23 mouse cellular contexts compared by ENCODE assay signal in the genomic region with DNA sequence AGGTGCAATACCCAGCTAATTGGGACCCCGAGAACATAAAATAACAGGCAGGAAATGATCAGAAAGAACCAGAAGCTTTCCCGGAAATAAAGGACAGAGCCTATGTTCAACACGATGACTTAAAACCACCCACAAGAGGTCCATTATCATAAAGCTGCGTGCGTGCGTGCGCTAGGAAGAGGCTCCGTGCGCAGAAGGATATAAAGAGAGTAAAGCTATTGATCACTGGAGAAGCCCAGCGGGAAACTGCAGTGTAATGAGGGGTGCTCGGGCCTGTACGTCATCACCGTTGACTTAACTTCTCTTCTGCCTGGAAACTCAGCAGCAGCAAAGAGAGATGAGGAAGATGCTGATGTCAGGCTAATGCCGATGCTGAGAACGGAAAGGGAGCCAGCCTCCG.
DNase-seq lines count a peak whose midpoint lies in the region; ATAC-seq and TF ChIP-seq lines count a peak whose summit lies in the region.
"Had no signal": no experiment of that assay in that cellular context is flagged by ENCODE, and none has a peak within 500 bp of the region (broad histone marks: within the 10 kb centered on the region; RNA-seq: fewer than 3 reads in every experiment).

No protein-coding gene starts in this region.

- H3K4me2 ChIP-seq in forebrain, embryonic 15.5 days (replicated peaks): no peak overlapping the region
- H3K4me2 ChIP-seq in neural tube, embryonic 13.5 days: 0 out of 2 replicates have a peak overlapping the region, but pooled peaks have one; percentile 23
- no peak overlapping the region for H3K4me2 ChIP-seq in midbrain, embryonic 11.5 days
- H3K4me2 ChIP-seq in neural tube, embryonic 15.5 days: peak overlapping the region; percentile 41
- H3K4me2 ChIP-seq: limb, embryonic 12.5 days; liver, embryonic 11.5 days; midbrain, embryonic 12.5 days; stomach, embryonic 15.5 days had no signal

- TF ChIP-seq CTCF in layer of hippocampus, adult 2 months (conservative IDR thresholded peaks at IDR 0.05): no peak

- 79% methylated on average over 16 of the region's 16 CpGs for WGBS in forebrain, embryonic 10.5 days
- 42% methylated on average over 16 of the region's 16 CpGs for WGBS in forebrain, embryonic 15.5 days
- WGBS in neural tube, embryonic 13.5 days: 33% methylated on average over 16 of the region's 16 CpGs
- WGBS in midbrain, embryonic 11.5 days: 80% methylated on average over 16 of the region's 16 CpGs
- WGBS in neural tube, embryonic 15.5 days: 36% methylated on average over 16 of the region's 16 CpGs

- H3K4me1 ChIP-seq in forebrain, embryonic 10.5 days: peaks cover 35% of the 10 kb centered on the region
- H3K4me1 ChIP-seq in forebrain, embryonic 15.5 days: peaks cover 25% of the 10 kb centered on the region
- peaks cover 15% of the 10 kb centered on the region for H3K4me1 ChIP-seq in neural tube, embryonic 13.5 days (replicated peaks)
- no peaks in the 10 kb centered on the region for H3K4me1 ChIP-seq in midbrain, embryonic 11.5 days (ENCODE audit: control insufficient read depth, insufficient read depth, low read length)
- H3K4me1 ChIP-seq in neural tube, embryonic 15.5 days: peaks cover 15% of the 10 kb centered on the region

- no peak for DNase-seq in forebrain, embryonic 10.5 days (ENCODE audit: extremely low spot score, low spot score)
- DNase-seq in neural tube, embryonic 10.5 days (ENCODE audit: extremely low spot score, low spot score): no peak
- DNase-seq in midbrain, embryonic 11.5 days (ENCODE audit: low spot score, missing footprints): peak; percentile 84
- DNase-seq in layer of hippocampus, adult 2 months (ENCODE audit: low spot score in 2 of 2): no peak
- DNase-seq: adrenal gland, postnatal 10 days; cerebellum, adult 8-10 months; cerebellum, postnatal 36 days; embryo, embryonic 11 days; gastrocnemius, postnatal 14 days; kidney, adult 18-20 months; layer of hippocampus, postnatal 36 days; liver, postnatal 0 days; thymus, postnatal 36 days had no signal

- ATAC-seq in forebrain, embryonic 15.5 days (replicated peaks): no peak
- ATAC-seq in neural tube, embryonic 13.5 days (ENCODE audit: low read depth): peak; percentile 53; the same call in 1 of the 2 replicates
- ATAC-seq in midbrain, embryonic 11.5 days (ENCODE audit: low FRiP score): no peak
- peak; percentile 48; the same call in 1 of the 2 replicates for ATAC-seq in neural tube, embryonic 15.5 days (ENCODE audit: low FRiP score)
- ATAC-seq in cerebellum, adult (ENCODE audit: insufficient number of reproducible peaks, low FRiP score, low TSS enrichment): no peak
- ATAC-seq: inflammation-experienced regulatory T-cells, adult 6 months; liver, postnatal 0 days; lung, postnatal 0 days had no signal

- no peaks in the 10 kb centered on the region for H3K9me3 ChIP-seq in forebrain, embryonic 10.5 days
- no peaks in the 10 kb centered on the region for H3K9me3 ChIP-seq in forebrain, embryonic 15.5 days
- no peaks in the 10 kb centered on the region for H3K9me3 ChIP-seq in neural tube, embryonic 13.5 days
- no peaks in the 10 kb centered on the region for H3K9me3 ChIP-seq in midbrain, embryonic 11.5 days (ENCODE audit: control insufficient read depth, low read length)
- no peaks in the 10 kb centered on the region for H3K9me3 ChIP-seq in neural tube, embryonic 15.5 days (replicated peaks)
- H3K9me3 ChIP-seq: limb, embryonic 12.5 days; midbrain, embryonic 12.5 days; stomach, embryonic 15.5 days had no signal

- no peaks in the 10 kb centered on the region for H3K36me3 ChIP-seq in forebrain, embryonic 10.5 days (replicated peaks)
- no peaks in the 10 kb centered on the region for H3K36me3 ChIP-seq in forebrain, embryonic 15.5 days
- no peaks in the 10 kb centered on the region for H3K36me3 ChIP-seq in neural tube, embryonic 13.5 days
- H3K36me3 ChIP-seq in midbrain, embryonic 11.5 days (ENCODE audit: control insufficient read depth, insufficient read depth, low read length): no peaks in the 10 kb centered on the region
- H3K36me3 ChIP-seq in neural tube, embryonic 15.5 days: no peaks in the 10 kb centered on the region
- H3K36me3 ChIP-seq: limb, embryonic 12.5 days; midbrain, embryonic 12.5 days; stomach, embryonic 15.5 days had no signal

- no peak overlapping the region for H3K4me3 ChIP-seq in forebrain, embryonic 10.5 days
- no peak overlapping the region for H3K4me3 ChIP-seq in forebrain, embryonic 15.5 days
- no peak overlapping the region for H3K4me3 ChIP-seq in neural tube, embryonic 13.5 days
- no peak overlapping the region for H3K4me3 ChIP-seq in midbrain, embryonic 11.5 days (ENCODE audit: low read depth, low read length)
- 0 out of 2 replicates have a peak overlapping the region, but pooled peaks have one; percentile 9 for H3K4me3 ChIP-seq in neural tube, embryonic 15.5 days (replicated peaks)
- no peak overlapping the region for H3K4me3 ChIP-seq in layer of hippocampus, adult 2 months
- H3K4me3 ChIP-seq: limb, embryonic 12.5 days; midbrain, embryonic 12.5 days; stomach, embryonic 15.5 days had no signal

- H3K9ac ChIP-seq in forebrain, embryonic 15.5 days (replicated peaks): no peak overlapping the region
- no peak overlapping the region for H3K9ac ChIP-seq in neural tube, embryonic 13.5 days
- H3K9ac ChIP-seq in midbrain, embryonic 11.5 days (ENCODE audit: low read length): no peak overlapping the region
- no peak overlapping the region for H3K9ac ChIP-seq in neural tube, embryonic 15.5 days (replicated peaks)
- H3K9ac ChIP-seq: limb, embryonic 12.5 days; liver, postnatal 0 days; midbrain, embryonic 12.5 days; stomach, embryonic 15.5 days had no signal

- H3K27me3 ChIP-seq in forebrain, embryonic 10.5 days (ENCODE audit: poor library complexity, severe bottlenecking): no peaks in the 10 kb centered on the region
- H3K27me3 ChIP-seq in forebrain, embryonic 15.5 days: no peaks in the 10 kb centered on the region
- no peaks in the 10 kb centered on the region for H3K27me3 ChIP-seq in neural tube, embryonic 13.5 days
- no peaks in the 10 kb centered on the region for H3K27me3 ChIP-seq in midbrain, embryonic 11.5 days (ENCODE audit: control insufficient read depth, insufficient read depth, low read length)
- no peaks in the 10 kb centered on the region for H3K27me3 ChIP-seq in neural tube, embryonic 15.5 days (replicated peaks)
- H3K27me3 ChIP-seq: limb, embryonic 12.5 days; midbrain, embryonic 12.5 days; stomach, embryonic 15.5 days had no signal

- H3K27ac ChIP-seq in forebrain, embryonic 10.5 days: peak overlapping the region; percentile 74
- no peak overlapping the region for H3K27ac ChIP-seq in forebrain, embryonic 15.5 days (replicated peaks)
- no peak overlapping the region; the same call in 1 of the 2 replicates for H3K27ac ChIP-seq in neural tube, embryonic 13.5 days (replicated peaks)
- H3K27ac ChIP-seq in midbrain, embryonic 11.5 days (ENCODE audit: low read depth, low read length): no peak overlapping the region
- peak overlapping the region; percentile 60; the same call in 1 of the 2 replicates for H3K27ac ChIP-seq in neural tube, embryonic 15.5 days (replicated peaks)
- H3K27ac ChIP-seq in layer of hippocampus, adult 2 months: no peak overlapping the region
- H3K27ac ChIP-seq: limb, embryonic 12.5 days; midbrain, embryonic 12.5 days; stomach, embryonic 15.5 days had no signal

Comparison
In these comparisons a context has a peak if more than half of its experiments do, and no peak if none do; other contexts are left out.
1. H3K27ac ChIP-seq: peak in forebrain, embryonic 10.5 days (single experiment) and neural tube, embryonic 15.5 days (single experiment); none in forebrain, embryonic 15.5 days (single experiment), neural tube, embryonic 13.5 days (single experiment), midbrain, embryonic 11.5 days (single experiment) and layer of hippocampus, adult 2 months (single experiment).
2. ATAC-seq: peak in neural tube, embryonic 13.5 days (single experiment) and neural tube, embryonic 15.5 days (single experiment); none in forebrain, embryonic 15.5 days (single experiment), midbrain, embryonic 11.5 days (single experiment) and cerebellum, adult (single experiment).
3. H3K4me2 ChIP-seq: peak in neural tube, embryonic 13.5 days (single experiment) and neural tube, embryonic 15.5 days (single experiment); none in forebrain, embryonic 15.5 days (single experiment) and midbrain, embryonic 11.5 days (single experiment).